Mouse (Mus musculus) liver, embryonic 14.5 days (tissue): ENCODE data around the gene Gpd1.
A peak's percentile ranks its signal among the peaks of the same experiment; 100 is the strongest.

Source experiments
- CTCF ChIP-seq: IDR thresholded peaks from 2 replicates; pipeline ENCODE4 v1.5.1; 2016; ENCODE audit warnings: antibody characterized with exemption, low read depth, control low read depth
- EP300 ChIP-seq: IDR thresholded peaks from 2 replicates; pipeline ENCODE4 v1.6.1; 2016; ENCODE audit warnings: antibody characterized with exemption, low read depth

DNA sequence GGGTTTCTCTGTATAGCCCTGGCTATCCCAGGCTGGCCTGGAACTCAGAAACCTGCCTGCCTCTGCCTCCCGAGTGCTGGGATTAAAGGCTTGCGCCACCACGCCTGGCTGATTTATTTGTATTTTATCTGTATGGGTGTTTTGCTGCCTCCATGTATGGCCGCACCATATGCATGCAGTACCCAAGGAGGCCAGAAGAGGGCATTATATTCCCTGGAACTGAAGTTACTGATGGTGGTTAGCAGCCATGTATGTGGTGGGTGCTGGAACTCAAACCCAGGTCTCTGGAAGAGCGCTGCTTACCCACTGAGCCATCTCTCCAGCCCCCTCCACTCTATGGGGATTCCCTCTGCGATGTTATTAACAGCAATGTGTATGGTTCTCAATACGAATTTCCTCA is 34.4 kb upstream of the Gpd1 start:
- TF ChIP-seq CTCF (peak; percentile 81), EP300 (no peak)
